Mouse (Mus musculus) thymus, postnatal 10 days (tissue): ENCODE results near the gene Alpl.
A peak's percentile ranks its signal among the peaks of the same experiment; 100 is the strongest.

ENCODE experiments used
- DNase-seq, 2 experiments: peaks; one replicate each; pipeline ENCODE4 v3.0.0; 2021; ENCODE audit warnings: low spot score in 2 of 2

The Alpl gene

DNA sequence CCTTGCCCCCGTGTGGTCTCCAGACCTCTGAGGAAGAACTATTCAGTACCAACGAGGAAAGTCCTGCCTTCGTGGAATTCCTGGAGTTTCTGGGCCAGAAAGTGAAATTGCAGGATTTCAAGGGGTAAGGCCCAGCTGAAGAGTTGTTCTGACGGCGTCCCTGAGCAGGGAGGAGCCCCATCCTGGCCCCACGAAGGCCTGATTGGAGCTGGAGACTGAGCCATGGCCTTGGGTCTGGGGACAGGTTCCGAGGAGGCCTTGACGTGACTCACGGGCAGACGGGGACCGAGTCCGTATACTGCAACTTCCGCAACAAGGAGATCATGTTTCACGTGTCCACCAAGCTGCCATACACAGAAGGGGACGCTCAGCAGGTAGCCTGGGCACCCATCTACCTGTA, 78.5 kb downstream of the Alpl start:
- DNase-seq = no peak

- no peak for DNase-seq
Observed at GRCm38 (mm10) chr4:137717005-137717404, 79.2 kb downstream of the Alpl start.

- no peak for DNase-seq
Observed at GRCm38 (mm10) chr4:137714020-137714624, 82.1 kb downstream of the Alpl start.

- no peak for DNase-seq
Observed at GRCm38 (mm10) chr4:137712963-137713362, 83.2 kb downstream of the Alpl start.

DNA sequence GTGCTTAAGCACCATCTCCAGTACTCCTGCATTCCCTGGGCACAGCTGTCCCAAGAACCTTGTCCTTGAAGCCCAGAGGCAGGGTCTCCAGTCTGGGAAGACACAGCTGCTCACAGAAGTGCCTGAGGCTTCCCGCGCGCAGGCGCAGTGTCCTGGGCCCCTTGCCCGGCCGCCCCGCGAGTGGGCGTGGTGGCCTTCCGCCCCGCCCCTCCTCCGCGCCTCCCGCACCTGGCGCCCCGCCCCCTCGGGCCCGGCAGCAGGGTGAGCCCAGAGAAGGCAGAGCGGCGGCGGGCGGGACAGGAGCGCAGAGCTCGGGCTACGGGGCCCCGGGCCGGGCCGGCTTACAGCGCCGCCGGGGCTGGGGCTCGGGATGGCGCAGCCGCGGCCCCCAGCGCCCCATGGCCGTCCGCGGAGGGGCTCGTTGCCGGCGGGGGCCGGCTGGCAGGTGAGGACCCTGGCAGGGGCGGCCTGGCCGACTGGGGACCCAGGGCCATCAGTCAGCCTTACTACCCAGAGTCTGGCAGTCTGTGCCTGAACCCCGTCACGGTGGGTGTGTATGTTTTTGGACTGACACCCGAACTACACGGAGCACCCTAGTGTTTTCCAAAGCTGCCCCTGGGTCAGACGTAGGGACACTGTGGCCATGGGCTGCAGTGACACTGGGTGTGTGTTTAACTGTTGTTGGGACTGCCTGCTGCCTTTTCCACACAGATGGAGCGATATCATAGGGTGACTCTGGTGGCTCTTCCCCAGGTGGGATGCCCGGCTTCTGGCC, 88.8 kb downstream of the Alpl start:
- peak; percentile 85 to 96 for DNase-seq

DNA sequence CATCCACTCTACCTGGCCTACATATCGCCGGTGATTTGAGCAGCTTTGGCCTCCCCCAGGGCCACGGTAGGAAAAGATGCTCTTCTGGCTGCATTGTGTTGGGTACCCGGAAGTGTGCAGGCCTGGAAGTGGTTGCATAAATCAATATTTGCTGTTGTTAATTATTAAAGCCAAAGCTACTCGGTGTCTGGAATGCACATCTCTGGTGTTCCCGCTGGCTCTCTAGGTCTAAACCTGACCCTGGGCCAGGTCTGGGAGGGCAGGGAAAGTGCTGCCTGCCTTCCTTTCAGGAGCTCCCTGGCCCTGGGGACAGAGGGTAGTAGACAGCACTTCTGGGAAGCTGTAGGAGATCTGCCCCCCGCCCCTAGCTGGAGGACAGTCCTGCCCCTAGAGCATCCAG, 89.7 kb downstream of the Alpl start:
- DNase-seq = no peak

GRCm38 (mm10) chr4:137705379-137705778, 90.8 kb downstream of the Alpl start:
- no peak for DNase-seq

DNA sequence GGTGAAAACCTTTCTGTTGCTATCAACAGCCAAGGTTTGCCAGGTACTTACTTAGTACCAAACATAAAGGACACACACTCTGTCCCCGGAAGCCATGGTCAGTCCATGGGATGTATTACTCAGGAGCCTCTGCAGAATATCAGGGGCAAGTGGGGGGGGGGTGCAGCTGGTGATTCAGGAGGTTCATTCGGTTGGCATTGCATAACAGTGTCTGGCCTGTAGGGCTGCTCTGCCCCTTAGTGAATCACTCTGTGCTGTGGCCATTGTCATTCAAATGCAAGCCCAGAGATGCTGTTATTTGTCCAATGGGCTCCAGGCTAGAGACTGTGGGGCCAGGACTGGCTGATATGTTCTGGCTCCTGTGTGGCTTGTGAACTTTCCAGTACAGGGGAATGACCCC, 91.6 kb downstream of the Alpl start:
- DNase-seq = no peak

DNA sequence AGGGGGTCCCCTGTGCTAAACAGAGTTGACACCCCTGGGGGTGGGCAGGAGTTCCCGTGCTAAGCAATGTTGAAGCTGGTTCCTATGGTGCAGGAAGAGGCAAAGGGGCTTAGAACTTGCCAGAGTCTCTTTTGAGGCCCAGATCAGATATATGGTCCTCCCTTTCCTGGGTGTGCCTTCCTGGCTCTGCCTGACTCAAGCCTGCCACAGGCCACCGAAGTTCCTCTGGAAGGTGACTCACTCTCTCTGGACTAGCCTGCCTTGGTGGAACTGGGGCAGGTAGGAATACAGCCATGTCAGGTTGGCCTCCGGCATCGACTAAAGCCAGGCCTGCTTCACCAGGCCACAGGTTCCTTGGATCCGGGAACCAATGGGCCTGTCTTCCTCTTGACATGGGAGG, 93.1 kb downstream of the Alpl start:
- no peak for DNase-seq

DNA sequence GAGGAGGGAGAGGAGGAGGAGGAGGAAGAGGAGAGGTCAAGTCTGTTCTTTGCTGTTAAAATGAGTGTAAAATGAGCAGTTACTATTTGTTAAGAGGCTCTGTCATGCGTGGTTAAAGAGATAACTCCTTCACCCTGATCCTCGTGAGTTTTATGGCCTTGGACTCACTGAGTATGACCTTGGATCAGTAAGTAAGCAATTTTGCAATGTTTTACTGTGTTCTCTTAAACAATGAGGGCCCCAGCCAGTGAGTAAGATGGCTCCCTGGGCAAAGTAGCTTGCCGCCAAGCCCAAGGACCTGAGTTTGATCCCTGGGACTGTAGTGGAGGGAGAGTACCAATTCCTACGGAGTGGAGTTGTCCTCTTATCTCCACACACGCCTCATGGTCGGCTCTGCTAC, 95.2 kb downstream of the Alpl start:
- no peak for DNase-seq

DNA sequence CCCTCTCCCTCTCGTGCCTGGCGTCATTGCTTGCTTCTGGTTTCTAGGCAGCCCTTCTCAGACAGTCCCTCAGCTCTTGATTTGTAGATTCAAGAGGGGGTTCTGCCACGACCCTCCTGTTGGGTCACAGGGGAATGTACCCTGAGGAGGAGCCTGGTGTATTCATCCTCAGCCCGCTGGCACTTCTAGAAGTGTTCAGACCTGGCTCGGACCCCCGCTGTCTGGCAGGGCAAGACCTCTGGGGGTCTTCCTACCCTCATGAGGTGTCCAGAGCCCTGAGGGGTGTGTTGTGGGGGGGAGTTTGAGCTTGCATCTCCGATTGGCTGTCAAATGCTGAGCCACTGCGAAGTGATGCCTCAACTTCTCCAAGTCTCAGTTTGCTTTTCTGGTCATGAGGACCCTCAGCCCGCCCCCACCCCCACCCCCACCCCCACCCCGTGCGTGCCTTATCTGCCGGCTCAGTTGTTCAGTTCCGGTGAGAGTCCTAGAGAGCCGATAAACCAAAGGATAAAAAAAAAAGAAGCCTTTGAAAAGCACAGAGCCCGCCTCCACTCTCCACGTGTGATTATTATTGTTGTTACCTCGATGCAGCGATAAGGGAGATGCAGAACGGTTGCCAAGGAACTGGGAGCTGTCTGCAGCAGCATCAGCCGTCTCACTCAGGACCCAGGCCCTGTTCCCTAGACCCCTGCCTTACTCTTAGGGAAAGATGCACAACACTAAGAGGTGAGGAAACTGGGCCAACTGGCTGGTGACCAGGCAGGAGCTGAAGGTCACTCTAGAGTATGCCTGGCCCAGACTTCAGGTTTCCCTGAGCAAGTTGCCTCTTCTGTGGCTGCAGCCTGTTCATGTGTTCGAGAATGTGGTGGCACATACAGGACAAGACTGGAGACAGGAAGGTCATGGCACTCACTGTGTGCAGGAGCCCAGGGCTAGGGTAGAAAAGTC, 96.6 kb downstream of the Alpl start:
- no peak for DNase-seq

- no peak for DNase-seq
Observed at GRCm38 (mm10) chr4:137698076-137698985, 97.9 kb downstream of the Alpl start.

DNA sequence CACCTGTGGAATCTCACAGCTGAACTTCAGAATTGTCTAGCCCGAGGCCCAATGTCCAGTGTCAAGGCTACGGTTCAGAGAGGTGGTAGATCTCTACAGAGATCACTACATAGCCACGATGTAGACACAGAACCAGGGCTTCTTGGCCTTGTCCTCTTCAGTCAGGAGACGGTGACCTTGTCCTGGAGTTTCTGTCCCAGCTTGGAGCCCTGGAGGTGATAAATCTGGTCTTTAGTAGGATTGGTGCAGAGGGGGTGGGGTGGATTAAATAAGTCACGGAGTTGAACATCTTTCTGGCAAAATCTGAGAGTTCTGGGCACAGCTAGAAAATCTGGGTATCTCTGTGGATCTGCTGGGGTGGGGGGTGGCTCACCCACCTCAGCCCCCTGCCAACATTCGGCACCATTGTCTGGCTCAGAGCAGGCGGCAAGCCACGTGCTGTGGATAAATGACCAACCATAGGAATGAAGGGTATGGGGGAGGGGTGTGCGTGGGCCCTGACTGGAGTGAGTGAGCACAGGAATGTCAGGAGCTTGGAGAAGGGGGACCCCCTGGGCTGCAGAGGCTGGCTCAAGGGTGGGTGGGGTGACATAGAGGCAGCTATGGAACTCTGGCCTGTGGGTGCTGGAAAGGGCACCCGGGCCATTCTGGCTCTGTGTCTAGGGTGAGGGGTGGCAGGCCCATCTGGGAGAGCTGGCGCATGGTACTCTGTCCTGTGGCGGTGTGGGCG, 98.9 kb downstream of the Alpl start:
- no peak for DNase-seq

GRCm38 (mm10) chr4:137695900-137696299, 100.3 kb downstream of the Alpl start:
- DNase-seq = no peak

GRCm38 (mm10) chr4:137695300-137695699, 100.9 kb downstream of the Alpl start:
- DNase-seq = no peak

GRCm38 (mm10) chr4:137692107-137692902, 103.9 kb downstream of the Alpl start:
- DNase-seq = no peak
